Mouse (Mus musculus) stomach, embryonic 14.5 days (tissue): ENCODE measurements around the gene Srgap1. TPM values are rescaled to one million over a fixed set of nuclear protein-coding genes. Genes with fewer than 3 reads are reported as not detected.

Source experiments
- ATAC-seq: fragments of 200-750 bp; cut with Nextera tagmentation; 2 replicates; pipeline ENCODE4 v1.8.0; 2017; ENCODE audit warnings: low read depth, moderate TSS enrichment; ENCODE audit not compliant: insufficient number of reproducible peaks, insufficient read depth, low FRiP score
- H3K27ac ChIP-seq: fragments of 300-500 bp; sonication (generic); 2 replicates; pipeline ENCODE4 v1.5.1; 2014; ENCODE audit warnings: mild to moderate bottlenecking, low read length, moderate library complexity, mixed read lengths
- H3K27me3 ChIP-seq: fragments of 300-500 bp; sonication (generic); 2 replicates; pipeline ENCODE4 v1.6.1; 2014; ENCODE audit warnings: low read length, control low read depth, mixed read lengths; ENCODE audit not compliant: control insufficient read depth, insufficient read depth
- H3K36me3 ChIP-seq: fragments of 300-500 bp; sonication (generic); 2 replicates; pipeline ENCODE4 v1.6.1; 2014; ENCODE audit warnings: mild to moderate bottlenecking, control low read depth, low read length, moderate library complexity, mixed read lengths; ENCODE audit not compliant: control insufficient read depth, insufficient read depth
- H3K4me1 ChIP-seq: fragments of 300-500 bp; sonication (generic); 2 replicates; pipeline ENCODE4 v1.6.1; 2014; ENCODE audit warnings: low read length, control low read depth, mixed read lengths; ENCODE audit not compliant: control insufficient read depth, insufficient read depth
- H3K4me2 ChIP-seq: fragments of 300-500 bp; sonication (generic); replicated peaks from 2 replicates; pipeline ENCODE4 v1.6.1; 2014; ENCODE audit warnings: low read depth, low read length, control low read depth
- H3K4me3 ChIP-seq: fragments of 300-500 bp; sonication (generic); 2 replicates; pipeline ENCODE4 v1.5.1; 2014; ENCODE audit warnings: low read depth, low read length, control low read depth
- H3K9ac ChIP-seq: fragments of 300-500 bp; sonication (generic); replicated peaks from 2 replicates; pipeline ENCODE4 v1.6.1; 2014; ENCODE audit warnings: low read depth, mild to moderate bottlenecking, control low read depth, low read length, moderate library complexity, mixed read lengths
- H3K9me3 ChIP-seq: fragments of 300-500 bp; sonication (generic); 2 replicates; pipeline ENCODE4 v1.6.1; 2016; ENCODE audit warnings: low read depth, low read length, control low read depth; ENCODE audit not compliant: control insufficient read depth
- WGBS: fragments of 180-500 bp; shearing (Covaris S2); extraction: QIAGEN DNeasy Blood & Tissue Kit; methylation state at CpG from one replicate; pipeline ENCODE4 v1.1.7; 2014; 5-methylcytosine and 5-hydroxymethylcytosine counted together
- polyA plus RNA-seq: library from polyadenylated mRNA; unstranded; fragments of >200 nt; fragmentation: Nextera tagmentation; extraction: Ambion mirVana; gene quantifications from 2 replicates; pipeline ENCODE4 v1.2.1, GENCODE M21; 2014

Srgap1 gene
- polyA plus RNA-seq, 1 experiment from 2014 or later = 15.6 TPM

DNA sequence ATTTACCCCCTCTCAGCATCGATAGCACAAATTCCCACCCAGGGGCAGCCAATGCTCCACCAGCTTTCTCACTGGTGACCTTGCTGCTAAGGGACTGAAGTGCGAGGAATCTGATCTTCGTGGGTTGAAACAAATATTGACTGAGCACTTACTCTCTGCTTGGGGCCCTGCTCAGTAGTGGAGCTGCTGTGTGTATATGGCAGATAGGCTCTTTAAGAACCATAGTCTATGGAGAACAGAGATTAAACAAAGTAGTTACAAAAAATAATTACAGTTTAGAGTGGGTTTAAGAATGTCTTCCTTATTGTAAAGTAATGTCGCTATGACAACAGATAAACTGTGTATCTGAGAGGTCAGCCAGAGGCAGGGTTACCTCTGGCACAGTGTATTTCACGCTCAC, 16.7 kb downstream of the Srgap1 start:
- Histone ChIP-seq H3K36me3 (no peaks in the 10 kb centered on the region), H3K9me3 (no peaks in the 10 kb centered on the region), H3K27ac (no peak overlapping the region), H3K4me3 (no peak overlapping the region), H3K27me3 (no peaks in the 10 kb centered on the region), H3K4me2 (no peak overlapping the region), H3K4me1 (peaks cover 14% of the 10 kb centered on the region; the same call in 1 of the 2 replicates), H3K9ac (no peak overlapping the region)
- peak; percentile 84; the same call in 1 of the 2 replicates for ATAC-seq
- WGBS = 56% methylated on average over 5 of the region's 5 CpGs

DNA sequence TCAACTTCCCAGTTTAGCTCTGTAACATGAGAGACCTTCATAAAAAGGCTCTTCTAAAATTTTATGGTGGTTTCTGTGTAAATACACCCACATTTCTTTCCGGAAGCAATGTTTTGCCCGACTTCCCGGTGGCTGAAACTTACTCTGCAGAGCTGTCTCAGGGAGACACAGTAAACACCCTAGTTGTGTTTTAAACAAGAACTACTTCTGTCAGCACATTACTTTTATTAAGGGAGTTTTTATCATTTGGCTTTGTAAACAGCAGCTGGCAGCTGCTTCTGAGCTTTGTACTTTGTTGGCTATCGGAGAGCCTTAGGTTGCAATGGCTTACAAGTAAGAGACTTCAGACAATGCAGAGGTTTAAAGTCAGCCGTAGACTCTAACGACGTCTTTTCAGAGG, 17.4 kb downstream of the Srgap1 start:
- peaks cover 14% of the 10 kb centered on the region; the same call in 1 of the 2 replicates for H3K4me1 ChIP-seq
- no peak overlapping the region for H3K9ac ChIP-seq
- peak overlapping the region; percentile 52; the same call in 1 of the 2 replicates for H3K27ac ChIP-seq
- H3K4me3 ChIP-seq = no peak overlapping the region
- 36% methylated on average over 7 of the region's 7 CpGs for WGBS
- H3K36me3 ChIP-seq = no peaks in the 10 kb centered on the region
- no peak for ATAC-seq
- no peaks in the 10 kb centered on the region for H3K27me3 ChIP-seq
- no peak overlapping the region for H3K4me2 ChIP-seq
- no peaks in the 10 kb centered on the region for H3K9me3 ChIP-seq

DNA sequence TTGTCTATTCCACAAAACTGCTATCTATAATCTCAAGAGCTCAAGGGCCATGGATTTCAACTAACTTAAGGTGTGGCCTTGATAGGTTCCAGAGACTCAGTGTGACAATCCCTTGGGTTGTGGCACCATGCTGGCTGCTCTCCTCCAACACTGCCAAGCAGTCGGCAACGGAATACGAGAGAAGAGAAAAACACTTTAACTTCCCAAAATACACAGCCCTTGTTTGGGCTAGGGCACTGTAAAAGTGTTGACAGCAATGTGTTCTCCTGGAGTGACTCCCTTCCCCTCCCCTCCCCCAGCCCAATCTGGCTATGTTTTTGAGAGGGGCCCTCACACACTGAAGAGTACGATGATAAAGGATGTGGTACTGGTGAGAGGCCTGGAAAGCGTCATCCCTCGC, 21.9 kb downstream of the Srgap1 start:
- 73% methylated on average over 6 of the region's 6 CpGs for WGBS
- Histone ChIP-seq H3K4me2 (no peak overlapping the region), H3K27ac (no peak overlapping the region), H3K27me3 (no peaks in the 10 kb centered on the region), H3K36me3 (no peaks in the 10 kb centered on the region), H3K9ac (no peak overlapping the region), H3K4me1 (peaks cover 8% of the 10 kb centered on the region; the same call in 1 of the 2 replicates), H3K4me3 (no peak overlapping the region), H3K9me3 (peaks cover 3% of the 10 kb centered on the region; the same call in 1 of the 2 replicates)
- no peak for ATAC-seq

DNA sequence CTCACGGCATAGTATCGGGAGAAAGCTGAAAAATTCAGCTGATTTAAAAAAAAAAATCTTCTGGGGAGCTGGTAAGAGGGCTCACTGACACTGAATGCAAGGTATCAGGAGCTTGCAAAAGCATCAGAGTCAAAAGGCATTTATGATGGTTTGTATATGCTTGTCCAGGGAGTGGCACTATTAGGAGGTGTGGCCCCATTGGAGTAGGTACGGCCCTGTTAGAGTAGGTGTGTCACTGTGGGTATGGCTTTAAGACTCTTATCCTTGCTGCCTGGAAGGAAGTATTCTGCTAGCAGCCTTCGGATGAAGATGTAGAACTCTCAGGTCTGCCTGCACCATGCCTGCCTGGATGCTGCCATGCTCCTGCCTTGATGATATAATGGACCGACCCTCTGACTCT, 26.2 kb downstream of the Srgap1 start:
- 86% methylated on average over 5 of the region's 5 CpGs for WGBS
- no peak for ATAC-seq
- H3K9ac ChIP-seq = no peak overlapping the region

DNA sequence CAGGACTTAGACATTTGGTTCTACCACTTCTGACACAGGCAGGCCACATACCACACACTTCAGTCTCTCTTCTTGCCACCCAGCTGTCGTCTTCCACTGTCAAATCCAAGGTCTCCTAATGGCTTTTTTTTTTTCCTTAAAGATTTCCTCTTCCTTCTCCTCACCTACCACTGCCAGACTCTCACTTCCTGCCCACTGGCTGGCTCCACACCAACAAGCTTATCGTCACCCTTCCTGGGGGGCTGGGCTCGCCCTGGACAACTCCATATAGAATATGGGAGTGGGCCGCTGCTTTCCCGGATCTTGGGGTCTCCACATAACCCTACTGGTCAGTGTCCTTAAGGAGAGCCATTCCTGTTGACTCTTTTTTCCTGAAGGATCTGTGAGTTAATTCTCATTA, 26.9 kb downstream of the Srgap1 start:
- no peaks in the 10 kb centered on the region for H3K36me3 ChIP-seq
- WGBS = 68% methylated on average over 5 of the region's 5 CpGs
- no peaks in the 10 kb centered on the region for H3K27me3 ChIP-seq
- H3K9ac ChIP-seq = no peak overlapping the region
- ATAC-seq = no peak
- no peak overlapping the region for H3K27ac ChIP-seq
- H3K4me1 ChIP-seq = peaks cover 25% of the 10 kb centered on the region
- no peak overlapping the region for H3K4me2 ChIP-seq
- H3K4me3 ChIP-seq = no peak overlapping the region
- H3K9me3 ChIP-seq = peaks cover 3% of the 10 kb centered on the region; the same call in 1 of the 2 replicates

More for the DNA sequence above, 26.2 kb downstream of the Srgap1 start:
- H3K4me3 ChIP-seq = no peak overlapping the region
- peaks cover 3% of the 10 kb centered on the region; the same call in 1 of the 2 replicates for H3K9me3 ChIP-seq
- no peaks in the 10 kb centered on the region for H3K36me3 ChIP-seq
- no peaks in the 10 kb centered on the region for H3K27me3 ChIP-seq
- peaks cover 25% of the 10 kb centered on the region for H3K4me1 ChIP-seq
- H3K27ac ChIP-seq = no peak overlapping the region
- no peak overlapping the region for H3K4me2 ChIP-seq

DNA sequence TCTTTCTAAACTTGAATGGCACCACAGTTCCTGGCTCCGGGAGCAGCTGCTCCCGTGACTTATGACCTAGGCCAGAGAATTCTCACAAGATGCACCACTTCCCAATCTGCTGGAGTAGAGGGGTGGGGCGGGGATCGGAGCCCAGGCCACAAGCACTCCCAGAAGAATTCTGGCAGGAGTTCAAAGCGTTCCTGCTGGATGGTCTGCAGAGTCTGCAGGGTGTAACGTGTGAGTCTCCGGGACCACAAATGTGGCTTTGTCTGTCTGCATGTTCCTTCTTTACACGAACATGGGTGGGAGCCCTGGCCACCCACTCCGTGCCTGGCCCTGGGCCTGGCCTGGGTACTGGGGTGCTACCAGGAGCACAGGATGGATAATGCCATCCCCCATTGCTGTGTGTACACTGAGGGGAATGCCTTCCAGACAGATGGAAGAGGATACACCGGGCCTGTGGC, 28.5 kb downstream of the Srgap1 start:
- Histone ChIP-seq H3K36me3 (no peaks in the 10 kb centered on the region), H3K4me2 (no peak overlapping the region), H3K27me3 (no peaks in the 10 kb centered on the region), H3K4me1 (peaks cover 25% of the 10 kb centered on the region), H3K27ac (peak overlapping the region; percentile 3; the same call in 1 of the 2 replicates), H3K9ac (no peak overlapping the region; the same call in 1 of the 2 replicates), H3K4me3 (no peak overlapping the region), H3K9me3 (peaks cover 3% of the 10 kb centered on the region; the same call in 1 of the 2 replicates)
- ATAC-seq = peak; percentile 72; the same call in 1 of the 2 replicates
- WGBS = 29% methylated on average over 10 of the region's 10 CpGs

DNA sequence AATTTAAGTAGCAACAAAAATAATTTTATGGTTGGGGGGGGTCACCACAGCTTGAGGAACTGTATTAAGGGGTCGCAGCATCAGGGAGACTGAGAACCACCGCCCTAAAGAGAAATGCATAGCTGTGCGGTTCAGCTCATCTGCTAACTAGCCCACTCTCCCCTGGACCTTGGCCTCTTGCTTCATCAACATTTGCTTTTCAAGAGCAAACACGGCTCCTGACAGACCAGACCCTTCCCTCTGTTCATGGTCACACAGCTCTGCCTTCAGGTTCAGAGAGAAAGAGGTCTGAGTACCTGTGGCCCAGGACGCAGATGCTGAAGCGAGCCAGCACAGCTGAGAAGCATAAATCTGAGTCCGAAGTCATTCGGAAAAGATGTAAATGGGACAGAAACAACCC, 29.4 kb downstream of the Srgap1 start:
- no peaks in the 10 kb centered on the region for H3K27me3 ChIP-seq
- no peak overlapping the region for H3K4me3 ChIP-seq
- peaks cover 25% of the 10 kb centered on the region for H3K4me1 ChIP-seq
- H3K9me3 ChIP-seq = no peaks in the 10 kb centered on the region
- H3K9ac ChIP-seq = no peak overlapping the region
- 65% methylated on average over 8 of the region's 8 CpGs for WGBS
- ATAC-seq = peak; percentile 29; the same call in 1 of the 2 replicates
- H3K4me2 ChIP-seq = no peak overlapping the region
- no peak overlapping the region; the same call in 1 of the 2 replicates for H3K27ac ChIP-seq
- H3K36me3 ChIP-seq = no peaks in the 10 kb centered on the region

DNA sequence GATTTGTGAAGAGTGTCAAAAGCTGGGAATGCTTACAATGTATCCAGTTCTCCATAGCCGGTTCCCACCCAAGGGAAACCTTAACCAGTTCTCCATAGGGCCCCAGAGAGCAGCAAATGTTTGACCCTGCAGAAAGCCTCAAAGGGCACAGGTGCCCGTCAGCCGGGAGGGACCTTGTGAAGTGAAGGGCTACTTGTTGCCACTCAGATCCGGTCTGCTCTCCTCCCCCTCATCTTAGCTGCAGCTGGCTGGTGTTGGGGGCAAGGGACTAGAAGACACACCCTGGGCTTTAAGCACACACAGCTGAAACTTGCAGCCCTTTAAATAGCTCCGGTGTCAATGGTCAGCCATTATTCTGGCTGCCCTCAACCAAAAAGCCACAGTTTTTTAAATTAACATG, 30.1 kb downstream of the Srgap1 start:
- Histone ChIP-seq H3K4me3 (no peak overlapping the region), H3K9me3 (no peaks in the 10 kb centered on the region), H3K36me3 (no peaks in the 10 kb centered on the region), H3K27me3 (no peaks in the 10 kb centered on the region), H3K4me1 (peaks cover 25% of the 10 kb centered on the region), H3K9ac (no peak overlapping the region), H3K4me2 (no peak overlapping the region), H3K27ac (no peak overlapping the region)
- 0 out of 2 replicates have a peak, but pooled peaks have one; percentile 28 for ATAC-seq
- WGBS = 36% methylated on average over 5 of the region's 5 CpGs

DNA sequence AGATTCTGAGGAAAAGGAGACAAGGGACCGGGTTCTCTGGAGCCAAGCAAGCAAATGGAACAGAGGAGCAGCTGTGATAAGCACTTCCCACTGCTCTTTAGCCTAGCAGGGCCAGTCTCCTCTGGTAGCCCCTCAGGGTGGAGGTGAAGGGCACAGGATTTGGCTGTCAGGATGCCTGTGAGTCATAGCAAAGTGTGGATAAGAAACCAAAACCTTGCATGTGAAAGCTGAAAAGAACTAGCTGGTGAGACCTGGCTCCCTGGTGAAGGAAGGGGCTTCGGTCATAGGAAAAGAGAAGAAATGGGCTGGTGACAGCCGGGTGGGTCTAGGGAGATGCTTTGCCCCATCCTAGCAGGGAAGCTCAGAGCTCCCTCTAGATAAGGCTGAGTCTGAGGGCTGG, 30.5 kb downstream of the Srgap1 start:
- no peak overlapping the region for H3K4me2 ChIP-seq
- no peaks in the 10 kb centered on the region for H3K36me3 ChIP-seq
- no peaks in the 10 kb centered on the region for H3K27me3 ChIP-seq
- no peak overlapping the region for H3K9ac ChIP-seq
- WGBS = 79% methylated on average over 3 of the region's 3 CpGs
- H3K4me1 ChIP-seq = peaks cover 25% of the 10 kb centered on the region
- H3K27ac ChIP-seq = no peak overlapping the region
- no peak for ATAC-seq
- H3K9me3 ChIP-seq = no peaks in the 10 kb centered on the region
- H3K4me3 ChIP-seq = no peak overlapping the region
